Mouse (Mus musculus): Measurements from ENCODE around the gene Krt222. TPM values are rescaled to one million over a fixed set of nuclear protein-coding genes. Genes with fewer than 3 reads are reported as not detected.

Krt222 gene
- polyA plus RNA-seq, 1 experiment from 2014 or later: 0.05 TPM

GRCm38 (mm10) chr11:99208105-99208669 lies 35.7 kb downstream of the Krt222 start:
- ATAC-seq (ENCODE audit: low read depth) (no peak), DNase-seq (no peak)
- Histone ChIP-seq H3K9me3 (replicated peaks) (no peaks in the 10 kb centered on the region), H3K36me3 (peaks cover 46% of the 10 kb centered on the region), H3K4me1 (replicated peaks) (peaks cover 19% of the 10 kb centered on the region), H3K27ac (no peak overlapping the region), H3K27me3 (no peaks in the 10 kb centered on the region), H3K9ac (no peak overlapping the region), H3K4me3 (replicated peaks) (no peak overlapping the region), H3K4me2 (no peak overlapping the region)
- 71% methylated on average over 8 of the region's 8 CpGs for WGBS (ENCODE audit: insufficient replicate concordance)

DNA sequence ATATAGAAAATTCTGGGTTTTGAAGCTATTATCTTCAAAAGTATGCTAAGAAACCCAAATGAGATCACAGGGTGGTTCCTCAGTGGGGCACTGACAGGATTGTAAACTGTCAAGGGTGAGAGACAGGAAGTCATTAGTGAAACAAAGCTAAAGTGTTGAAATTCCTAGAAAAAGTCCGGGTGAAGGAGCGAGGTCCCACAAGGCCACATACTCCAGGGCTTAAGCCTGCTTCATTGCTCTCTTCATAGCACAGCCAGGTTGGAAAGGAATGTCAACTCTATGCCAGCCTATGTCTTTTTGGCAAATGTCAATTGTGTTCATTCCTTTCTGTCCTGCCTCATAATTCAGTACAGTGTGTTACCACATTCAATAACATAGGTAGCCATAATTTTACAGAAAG lies 36.4 kb downstream of the Krt222 start:
- no peak for ATAC-seq (ENCODE audit: low read depth)
- WGBS (ENCODE audit: insufficient replicate concordance): 40% methylated on average over 2 of the region's 2 CpGs
- Histone ChIP-seq H3K9me3 (replicated peaks) (no peaks in the 10 kb centered on the region), H3K4me1 (replicated peaks) (peaks cover 14% of the 10 kb centered on the region), H3K27me3 (no peaks in the 10 kb centered on the region), H3K27ac (no peak overlapping the region), H3K4me3 (replicated peaks) (no peak overlapping the region), H3K4me2 (no peak overlapping the region), H3K9ac (no peak overlapping the region), H3K36me3 (peaks cover 38% of the 10 kb centered on the region)
- DNase-seq: no peak

GRCm38 (mm10) chr11:99206954-99207353 lies 36.9 kb downstream of the Krt222 start:
- peak; percentile 34 for DNase-seq
- H3K27ac ChIP-seq: no peak overlapping the region
- H3K4me2 ChIP-seq: no peak overlapping the region
- no peak overlapping the region for H3K4me3 ChIP-seq (replicated peaks)
- no peak overlapping the region for H3K9ac ChIP-seq
- ATAC-seq (ENCODE audit: low read depth): peak; percentile 93
- WGBS (ENCODE audit: insufficient replicate concordance): 3% methylated on average over 2 of the region's 2 CpGs
- H3K27me3 ChIP-seq: no peaks in the 10 kb centered on the region
- H3K9me3 ChIP-seq (replicated peaks): no peaks in the 10 kb centered on the region
- H3K4me1 ChIP-seq (replicated peaks): peaks cover 14% of the 10 kb centered on the region
- H3K36me3 ChIP-seq: peaks cover 33% of the 10 kb centered on the region

- H3K36me3 ChIP-seq: no peaks in the 10 kb centered on the region
- H3K4me3 ChIP-seq (replicated peaks): no peak overlapping the region
- no peaks in the 10 kb centered on the region; the same call in 1 of the 2 replicates for H3K4me1 ChIP-seq (replicated peaks)
- H3K9ac ChIP-seq: no peak overlapping the region
- no peaks in the 10 kb centered on the region for H3K9me3 ChIP-seq (replicated peaks)
- DNase-seq: no peak
- 0 out of 2 replicates have a peak, but pooled peaks cover 3% of the 10 kb centered on the region for H3K27me3 ChIP-seq
- no peak for ATAC-seq (ENCODE audit: low read depth)
- H3K27ac ChIP-seq: no peak overlapping the region
- WGBS (ENCODE audit: insufficient replicate concordance): 14% methylated on average over 14 of the region's 14 CpGs
- no peak overlapping the region for H3K4me2 ChIP-seq
These were observed 54.7 kb downstream of the Krt222 start for GRCm38 (mm10) chr11:99189154-99189582.

- no peak for ATAC-seq (ENCODE audit: low read depth)
- Histone ChIP-seq H3K4me2 (no peak overlapping the region), H3K27me3 (0 out of 2 replicates have a peak, but pooled peaks cover 3% of the 10 kb centered on the region), H3K4me1 (replicated peaks) (no peaks in the 10 kb centered on the region; the same call in 1 of the 2 replicates), H3K9me3 (replicated peaks) (no peaks in the 10 kb centered on the region), H3K4me3 (replicated peaks) (no peak overlapping the region), H3K36me3 (no peaks in the 10 kb centered on the region), H3K9ac (no peak overlapping the region), H3K27ac (no peak overlapping the region)
- WGBS (ENCODE audit: insufficient replicate concordance): 72% methylated on average over 4 of the region's 4 CpGs
- no peak for DNase-seq
These were observed 56.5 kb downstream of the Krt222 start for GRCm38 (mm10) chr11:99187348-99187747.

DNA sequence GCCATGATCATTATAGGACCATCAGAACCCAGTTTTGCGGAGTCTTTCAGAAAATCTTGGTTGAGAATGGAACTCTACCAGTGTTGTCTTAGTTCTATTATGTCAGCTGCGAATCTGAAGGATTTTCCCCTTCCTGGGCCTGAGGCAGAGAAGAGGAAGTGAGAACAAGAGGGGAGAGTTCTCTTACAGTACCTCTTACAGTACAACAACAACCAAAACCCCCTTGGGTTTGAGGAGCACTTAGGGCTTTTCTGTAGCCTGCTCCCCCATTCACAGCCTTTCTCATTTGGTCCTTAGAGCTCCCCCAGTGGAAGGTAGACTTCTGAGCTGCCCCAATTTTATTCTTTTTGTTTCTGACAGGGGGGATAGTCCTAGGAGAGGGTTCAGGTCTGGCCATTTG lies 57.0 kb downstream of the Krt222 start:
- Histone ChIP-seq H3K4me2 (no peak overlapping the region), H3K9ac (no peak overlapping the region), H3K27me3 (0 out of 2 replicates have a peak, but pooled peaks cover 3% of the 10 kb centered on the region), H3K36me3 (no peaks in the 10 kb centered on the region), H3K4me1 (replicated peaks) (no peaks in the 10 kb centered on the region; the same call in 1 of the 2 replicates), H3K9me3 (replicated peaks) (no peaks in the 10 kb centered on the region), H3K4me3 (replicated peaks) (no peak overlapping the region), H3K27ac (no peak overlapping the region)
- ATAC-seq (ENCODE audit: low read depth) (no peak), DNase-seq (no peak)
- WGBS (ENCODE audit: insufficient replicate concordance): 54% methylated on average over 2 of the region's 2 CpGs

Other genes starting within 250 kb of the Krt222 start
- gene Top2a, start 219.9 kb downstream of the Krt222 start, polyA plus RNA-seq (2015; fragmentation: Nextera tagmentation; extraction: Ambion mirVana): 208 and 245 TPM in 2 replicates
- 168 and 194 TPM in 2 replicates for gene Igfbp4, start 202.8 kb downstream of the Krt222 start, polyA plus RNA-seq (2015; fragmentation: Nextera tagmentation; extraction: Ambion mirVana)
- 0.22 and 0.32 TPM in 2 replicates for gene Tns4, start 154.8 kb downstream of the Krt222 start, polyA plus RNA-seq (2015; fragmentation: Nextera tagmentation; extraction: Ambion mirVana)
- 0.07 and 0.17 TPM in 2 replicates for gene Ccr7, start 89.0 kb downstream of the Krt222 start, polyA plus RNA-seq (2015; fragmentation: Nextera tagmentation; extraction: Ambion mirVana)
- gene Smarce1, start 13.1 kb downstream of the Krt222 start, polyA plus RNA-seq (2015; fragmentation: Nextera tagmentation; extraction: Ambion mirVana): 96.0 and 123 TPM in 2 replicates
- gene Krt24, start 41.2 kb upstream of the Krt222 start, polyA plus RNA-seq (2015; fragmentation: Nextera tagmentation; extraction: Ambion mirVana): not detected in 2 replicates
- not detected in 2 replicates for gene Krt25, start 78.9 kb upstream of the Krt222 start, polyA plus RNA-seq (2015; fragmentation: Nextera tagmentation; extraction: Ambion mirVana)
- not detected in 2 replicates for gene Krt26, start 93.9 kb upstream of the Krt222 start, polyA plus RNA-seq (2015; fragmentation: Nextera tagmentation; extraction: Ambion mirVana)
- not detected in 2 replicates for gene Krt27, start 107.0 kb upstream of the Krt222 start, polyA plus RNA-seq (2015; fragmentation: Nextera tagmentation; extraction: Ambion mirVana)
- gene Krt28, start 130.8 kb upstream of the Krt222 start, polyA plus RNA-seq (2015; fragmentation: Nextera tagmentation; extraction: Ambion mirVana): not detected in 2 replicates
- gene Krt10, start 145.3 kb upstream of the Krt222 start, polyA plus RNA-seq (2015; fragmentation: Nextera tagmentation; extraction: Ambion mirVana): 4.2 and 4.6 TPM in 2 replicates
- gene Krt12, start 178.2 kb upstream of the Krt222 start, polyA plus RNA-seq (2015; fragmentation: Nextera tagmentation; extraction: Ambion mirVana): not detected in 2 replicates
- gene Krt20, start 194.1 kb upstream of the Krt222 start, polyA plus RNA-seq (2015; fragmentation: Nextera tagmentation; extraction: Ambion mirVana): 28.0 and 33.9 TPM in 2 replicates
- 0.54 and 0.67 TPM in 2 replicates for gene Krt23, start 249.1 kb upstream of the Krt222 start, polyA plus RNA-seq (2015; fragmentation: Nextera tagmentation; extraction: Ambion mirVana)